Comparison of ENCODE assay signal across 9 mouse cellular contexts in genomic region chr4:145143533-145143932, GRCm38 (mm10).
"Had no signal": no experiment of that assay in that cellular context is flagged by ENCODE, and none has a peak within 500 bp of the region (broad histone marks: within the 10 kb centered on the region; RNA-seq: fewer than 3 reads in every experiment).

No protein-coding gene starts in this region.

- H3K27me3 ChIP-seq: limb, embryonic 15.5 days; liver, embryonic 12.5 days; lung, embryonic 15.5 days; neural tube, embryonic 12.5 days had no signal

- H3K9ac ChIP-seq: limb, embryonic 15.5 days; liver, embryonic 12.5 days; lung, embryonic 15.5 days; neural tube, embryonic 12.5 days had no signal

- DNase-seq: kidney, postnatal 14 days; lung, postnatal 14 days; midbrain, embryonic 14.5 days; thymus, postnatal 14 days had no signal

- H3K4me3 ChIP-seq: limb, embryonic 15.5 days; liver, embryonic 12.5 days; lung, embryonic 15.5 days; neural tube, embryonic 12.5 days had no signal

- H3K4me2 ChIP-seq: limb, embryonic 15.5 days; liver, embryonic 12.5 days; lung, embryonic 15.5 days; neural tube, embryonic 12.5 days had no signal

- H3K9me3 ChIP-seq: limb, embryonic 15.5 days; liver, embryonic 12.5 days; lung, embryonic 15.5 days; neural tube, embryonic 12.5 days had no signal

- H3K4me1 ChIP-seq: limb, embryonic 15.5 days; lung, embryonic 15.5 days; neural tube, embryonic 12.5 days had no signal

- H3K27ac ChIP-seq: limb, embryonic 15.5 days; liver, embryonic 12.5 days; lung, embryonic 15.5 days; neural tube, embryonic 12.5 days; stomach, postnatal 0 days had no signal

- ATAC-seq: liver, embryonic 12.5 days had no signal
